Mouse (Mus musculus) E14TG2a.4 (cell line): ENCODE measurements around the gene Rell1.

ENCODE experiments used
- CTCF ChIP-seq: conservative IDR thresholded peaks from 2 replicates; pipeline ENCODE4 v1.5.1; 2014; ENCODE audit warnings: low read length
- NANOG ChIP-seq: IDR thresholded peaks from 2 replicates; pipeline ENCODE4 v1.6.1; 2014; ENCODE audit warnings: borderline replicate concordance, low read length, mixed read lengths

- TF ChIP-seq CTCF (no peak), NANOG (no peak)
These were observed 1.6 kb upstream of the Rell1 start for GRCm38 (mm10) chr5:63970281-63970732.
